Mouse (Mus musculus) activated CD4-positive, CD25-positive, alpha-beta regulatory T cell, adult 4 months (primary cell): ENCODE data around the gene Fzd1. TPM values are rescaled to one million over a fixed set of nuclear protein-coding genes. Genes with fewer than 3 reads are reported as not detected.

Experiments used
- ATAC-seq: one replicate; pipeline ENCODE4 v1.8.0; 2017
- polyA plus RNA-seq, 2 experiments: library from polyadenylated mRNA; unstranded; fragments of 100-300 nt; shearing (Covaris generic); gene quantifications; one replicate each; pipeline ENCODE4 v1.2.1; 2017

Gene Fzd1
- polyA plus RNA-seq, 2 experiments from 2014 or later = not detected

GRCm38 (mm10) chr5:4742722-4743121 is 15.1 kb downstream of the Fzd1 start:
- ATAC-seq = no peak

GRCm38 (mm10) chr5:4737013-4737412 is 20.8 kb downstream of the Fzd1 start:
- no peak for ATAC-seq

GRCm38 (mm10) chr5:4735461-4735860 is 22.4 kb downstream of the Fzd1 start:
- no peak for ATAC-seq

- no peak for ATAC-seq
Observed at GRCm38 (mm10) chr5:4733239-4733638, 24.6 kb downstream of the Fzd1 start.

GRCm38 (mm10) chr5:4732241-4733229 is 25.3 kb downstream of the Fzd1 start:
- ATAC-seq = no peak

- ATAC-seq = no peak
Observed at GRCm38 (mm10) chr5:4731743-4732215, 26.1 kb downstream of the Fzd1 start.

- ATAC-seq = no peak
Observed at GRCm38 (mm10) chr5:4731064-4731463, 26.8 kb downstream of the Fzd1 start.
